Mouse (Mus musculus): ENCODE results near the gene Slc31a2.

GRCm38 (mm10) chr4:62276642-62277041 is 14.3 kb downstream of the Slc31a2 start:
- TF ChIP-seq CTCF (conservative IDR thresholded peaks at IDR 0.05 in 1 of 2, IDR thresholded peaks at IDR 0.05 in 1 of 2; ENCODE audit: low read depth in 2 of 2, low read length in 2 of 2) (no peak), MAX (IDR thresholded peaks at IDR 0.05; ENCODE audit: low read length) (no peak), MAFK (IDR thresholded peaks at IDR 0.05; ENCODE audit: insufficient replicate concordance, low read length) (no peak), UBTF (IDR thresholded peaks at IDR 0.05; ENCODE audit: low read depth, low read length) (no peak), ZKSCAN1 (IDR thresholded peaks at IDR 0.05; ENCODE audit: borderline replicate concordance, low read depth, low read length) (no peak), NRF1 (IDR thresholded peaks at IDR 0.05; ENCODE audit: low read depth, low read length) (no peak), E2F4 (IDR thresholded peaks at IDR 0.05; ENCODE audit: insufficient replicate concordance, low read depth, low read length) (no peak)
